Mouse (Mus musculus): ENCODE results near the gene Tnfsf15.

GRCm38 (mm10) chr4:63744693-63745171 lies at the start of gene Tnfsf15:
- TF ChIP-seq CTCF (IDR thresholded peaks at IDR 0.05) (no peak), POLR2A (IDR thresholded peaks at IDR 0.05; ENCODE audit: insufficient read depth, low read depth, low read length) (no peak), EP300 (IDR thresholded peaks at IDR 0.05; ENCODE audit: insufficient read depth, low read depth, low read length) (no peak)
